Mouse (Mus musculus) stomach, postnatal 0 days (tissue): ENCODE results near the gene Srgap2. TPM values are rescaled to one million over a fixed set of nuclear protein-coding genes. Genes with fewer than 3 reads are reported as not detected.

ENCODE experiments used
- ATAC-seq: fragments of 200-750 bp; cut with Nextera tagmentation; 2 replicates; pipeline ENCODE4 v1.8.0; 2017; ENCODE audit not compliant: low FRiP score, low TSS enrichment
- DNase-seq: peaks from one replicate; pipeline ENCODE4 v3.0.0-alpha.2; 2016; ENCODE audit warnings: low spot score
- H3K27ac ChIP-seq: fragments of 300-500 bp; sonication (generic); replicated peaks from 2 replicates; pipeline ENCODE4 v1.5.1; 2014; ENCODE audit warnings: mild to moderate bottlenecking, control low read depth
- H3K27me3 ChIP-seq: fragments of 300-500 bp; sonication (generic); 2 replicates; pipeline ENCODE4 v1.6.1; 2014; ENCODE audit warnings: low read length; ENCODE audit not compliant: control insufficient read depth, insufficient read depth
- H3K36me3 ChIP-seq: fragments of 300-500 bp; sonication (generic); 2 replicates; pipeline ENCODE4 v1.6.1; 2014; ENCODE audit warnings: low read length, mixed read lengths; ENCODE audit not compliant: control insufficient read depth, insufficient read depth
- H3K4me1 ChIP-seq: fragments of 300-500 bp; sonication (generic); replicated peaks from 2 replicates; pipeline ENCODE4 v1.6.1; 2014; ENCODE audit warnings: antibody characterized with exemption; ENCODE audit not compliant: control insufficient read depth, insufficient read depth
- H3K4me2 ChIP-seq: fragments of 300-500 bp; sonication (generic); replicated peaks from 2 replicates; pipeline ENCODE4 v1.6.1; 2014; ENCODE audit warnings: low read depth, mild to moderate bottlenecking, control low read depth, moderate library complexity
- H3K4me3 ChIP-seq: fragments of 300-500 bp; sonication (generic); 2 replicates; pipeline ENCODE4 v1.5.1; 2014; ENCODE audit warnings: low read depth, low read length, control low read depth
- H3K9ac ChIP-seq: fragments of 300-500 bp; sonication (generic); 2 replicates; pipeline ENCODE4 v1.6.1; 2014; ENCODE audit warnings: mild to moderate bottlenecking, low read length, control low read depth, mixed read lengths
- H3K9me3 ChIP-seq: fragments of 300-500 bp; sonication (generic); 2 replicates; pipeline ENCODE4 v1.6.1; 2016; ENCODE audit warnings: low read length; ENCODE audit not compliant: control insufficient read depth
- CTCF ChIP-seq: IDR thresholded peaks from 2 replicates; pipeline ENCODE4 v1.5.1; 2016; ENCODE audit warnings: antibody characterized with exemption, low read depth, mild to moderate bottlenecking, moderate library complexity
- EP300 ChIP-seq: optimal IDR thresholded peaks from 2 replicates; pipeline ENCODE3; 2016; ENCODE audit warnings: antibody characterized with exemption
- WGBS: fragments of 180-500 bp; shearing (Covaris S2); extraction: QIAGEN DNeasy Blood & Tissue Kit; methylation state at CpG from one replicate; pipeline ENCODE4 v1.1.7; 2014; 5-methylcytosine and 5-hydroxymethylcytosine counted together
- polyA plus RNA-seq: library from polyadenylated mRNA; unstranded; fragments of >200 nt; fragmentation: Nextera tagmentation; extraction: Ambion mirVana; gene quantifications from 2 replicates; pipeline ENCODE4 v1.2.1, GENCODE M21; 2015

Gene Srgap2
- polyA plus RNA-seq, 1 experiment from 2014 or later: 7.7 TPM

DNA sequence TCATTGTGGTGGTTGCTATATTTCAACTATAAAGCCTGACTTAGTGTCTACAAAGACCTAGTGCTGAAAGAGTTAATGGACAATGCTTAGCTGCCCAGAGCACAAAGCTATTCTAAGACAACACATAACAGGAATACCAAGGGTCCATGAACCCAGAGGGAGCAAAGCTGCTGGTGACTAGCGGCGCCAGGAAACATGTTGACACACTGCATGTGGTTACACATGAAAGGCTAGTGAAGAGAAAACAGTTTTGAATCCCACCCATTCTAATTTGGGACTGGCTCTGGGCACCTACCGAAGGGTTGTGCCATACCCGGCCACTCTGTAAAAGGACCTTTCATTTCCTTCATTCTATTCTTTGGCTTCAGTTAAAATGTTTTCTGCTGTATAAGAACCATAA lies 106.5 kb downstream of the Srgap2 start:
- no peaks in the 10 kb centered on the region for H3K9me3 ChIP-seq
- H3K27ac ChIP-seq: no peak overlapping the region
- H3K4me3 ChIP-seq: no peak overlapping the region
- H3K4me1 ChIP-seq: no peaks in the 10 kb centered on the region
- no peaks in the 10 kb centered on the region for H3K36me3 ChIP-seq
- TF ChIP-seq CTCF (no peak), EP300 (no peak)
- ATAC-seq (no peak), DNase-seq (no peak)
- 54% methylated on average over 4 of the region's 4 CpGs for WGBS
- no peak overlapping the region for H3K4me2 ChIP-seq
- H3K9ac ChIP-seq: no peak overlapping the region
- no peaks in the 10 kb centered on the region for H3K27me3 ChIP-seq

DNA sequence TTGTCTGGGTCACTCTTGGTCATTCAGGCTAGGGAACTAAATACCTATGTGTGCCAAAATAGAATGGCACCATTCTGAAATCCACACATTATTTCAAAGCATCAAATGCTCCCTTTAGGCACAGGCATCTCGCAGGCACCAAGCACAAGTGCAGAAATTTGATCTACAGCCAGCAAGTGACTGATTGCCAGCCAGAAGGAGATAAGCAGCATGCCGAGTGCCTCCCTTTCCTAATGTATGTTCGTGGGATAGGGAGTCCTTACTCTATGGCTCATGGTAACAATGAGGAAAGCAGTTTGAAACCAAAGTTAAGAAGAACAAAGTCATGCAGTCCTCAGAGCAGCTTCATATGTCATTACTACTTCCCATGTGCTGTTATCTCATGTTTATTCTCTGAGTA lies 107.8 kb downstream of the Srgap2 start:
- H3K4me1 ChIP-seq: no peaks in the 10 kb centered on the region
- H3K4me2 ChIP-seq: no peak overlapping the region
- no peak overlapping the region for H3K9ac ChIP-seq
- H3K36me3 ChIP-seq: no peaks in the 10 kb centered on the region
- DNase-seq: peak; percentile 16
- H3K4me3 ChIP-seq: no peak overlapping the region
- 28% methylated on average over 3 of the region's 3 CpGs for WGBS
- H3K27ac ChIP-seq: no peak overlapping the region
- no peaks in the 10 kb centered on the region for H3K9me3 ChIP-seq
- no peak for ATAC-seq
- H3K27me3 ChIP-seq: no peaks in the 10 kb centered on the region
- TF ChIP-seq EP300: no peak
- no peak for TF ChIP-seq CTCF

DNA sequence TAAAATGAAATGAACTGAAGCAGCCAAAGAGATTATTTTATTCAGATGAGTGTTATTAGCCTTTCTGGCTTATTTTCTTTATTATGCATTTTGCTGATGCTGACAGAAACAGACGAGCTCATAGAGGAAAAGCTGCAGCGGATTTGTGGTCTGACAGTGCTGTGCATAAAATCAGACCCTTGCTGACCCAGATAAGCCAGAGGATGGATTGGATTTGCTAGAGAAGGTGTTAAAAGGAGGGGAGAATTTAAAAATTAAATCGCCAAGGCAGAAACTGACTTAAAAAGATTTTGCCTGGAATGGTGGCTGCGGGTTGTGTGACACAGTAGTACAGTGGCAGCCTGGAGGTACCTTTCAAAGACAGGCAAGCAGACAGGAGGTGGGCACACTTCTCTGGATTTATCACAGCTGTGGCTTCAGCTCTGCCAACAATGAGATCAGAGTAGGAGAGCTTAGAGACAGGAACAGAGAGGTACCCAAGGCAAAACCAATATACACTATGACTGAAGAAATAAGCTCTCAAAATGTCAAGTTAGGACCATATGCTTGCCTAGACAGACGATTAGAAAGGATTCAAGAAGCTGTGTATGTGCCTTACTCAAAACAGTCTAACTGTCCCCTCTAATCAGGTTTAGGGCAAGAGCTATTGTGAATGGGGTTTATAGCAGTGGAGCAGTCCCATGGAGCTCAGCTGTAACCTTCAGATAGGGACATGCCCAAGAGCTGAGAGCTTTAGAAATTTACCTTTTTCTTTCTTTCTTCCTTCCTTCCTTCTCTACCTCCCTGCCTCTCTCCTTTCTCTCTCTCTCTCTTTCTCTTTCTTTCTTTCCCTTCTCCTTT lies 109.1 kb downstream of the Srgap2 start:
- no peak for DNase-seq
- no peaks in the 10 kb centered on the region for H3K27me3 ChIP-seq
- ATAC-seq: no peak
- no peak overlapping the region for H3K27ac ChIP-seq
- no peaks in the 10 kb centered on the region for H3K36me3 ChIP-seq
- H3K4me3 ChIP-seq: no peak overlapping the region
- no peaks in the 10 kb centered on the region for H3K4me1 ChIP-seq
- H3K9ac ChIP-seq: no peak overlapping the region
- H3K9me3 ChIP-seq: no peaks in the 10 kb centered on the region
- TF ChIP-seq EP300: no peak
- TF ChIP-seq CTCF: no peak
- no peak overlapping the region for H3K4me2 ChIP-seq
- 67% methylated on average over 5 of the region's 5 CpGs for WGBS

DNA sequence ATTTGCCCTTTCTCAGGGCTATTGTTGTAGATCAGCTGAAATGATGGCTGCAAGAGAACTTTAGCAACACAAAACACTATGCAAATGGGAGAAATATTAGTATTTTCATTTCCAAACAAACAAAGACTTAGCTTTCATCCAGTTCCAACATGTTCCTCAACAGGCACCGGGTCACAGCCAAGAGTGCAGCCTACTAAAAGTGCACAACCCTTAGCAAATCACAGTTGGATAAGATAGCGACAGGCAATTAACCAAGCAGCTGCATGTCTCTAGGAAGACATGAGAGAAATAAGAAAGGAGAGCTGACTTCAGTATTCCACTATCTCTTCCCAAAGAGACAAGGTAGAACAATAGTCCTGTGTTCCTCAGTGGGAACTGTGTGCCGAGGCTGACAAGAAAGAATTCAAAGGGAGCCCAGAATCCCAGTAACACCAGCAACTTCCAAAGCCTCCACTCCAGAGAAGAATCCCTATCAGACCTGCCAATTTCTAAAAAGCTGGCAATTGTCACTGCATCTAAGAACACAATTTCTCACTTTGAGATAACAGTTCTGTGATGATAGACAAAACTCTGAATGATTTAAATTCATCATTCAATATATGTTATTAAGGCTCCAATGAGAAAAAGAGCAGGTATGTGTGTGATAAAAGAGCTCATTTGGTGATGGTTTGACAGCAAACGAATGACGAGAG lies 109.9 kb downstream of the Srgap2 start:
- H3K4me1 ChIP-seq: no peaks in the 10 kb centered on the region
- WGBS: 66% methylated on average over 5 of the region's 5 CpGs
- no peaks in the 10 kb centered on the region for H3K36me3 ChIP-seq
- DNase-seq (no peak), ATAC-seq (no peak)
- H3K27me3 ChIP-seq: no peaks in the 10 kb centered on the region
- no peak overlapping the region for H3K4me3 ChIP-seq
- no peaks in the 10 kb centered on the region for H3K9me3 ChIP-seq
- H3K27ac ChIP-seq: no peak overlapping the region
- H3K4me2 ChIP-seq: no peak overlapping the region
- TF ChIP-seq CTCF: no peak
- TF ChIP-seq EP300: no peak
- no peak overlapping the region for H3K9ac ChIP-seq

DNA sequence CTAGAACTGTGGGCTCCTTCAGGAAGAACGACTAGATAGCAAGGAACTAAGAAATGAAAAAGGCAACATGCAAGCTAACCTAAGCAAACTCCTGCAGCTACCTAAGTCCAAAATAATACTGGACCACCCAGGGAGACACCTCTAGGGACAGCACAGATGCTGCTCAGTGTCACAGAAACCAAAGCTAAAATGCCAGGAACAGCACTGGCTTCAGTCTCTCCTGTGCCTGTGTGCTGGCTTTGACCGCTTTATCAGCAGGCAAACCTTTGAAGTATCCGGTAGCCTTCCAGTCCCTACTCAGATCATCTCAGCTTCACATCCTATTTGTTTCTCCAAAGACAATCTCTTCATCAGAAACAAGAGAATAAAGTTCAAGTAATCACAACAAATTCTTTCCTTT lies 123.6 kb downstream of the Srgap2 start:
- TF ChIP-seq CTCF: no peak
- no peak for TF ChIP-seq EP300
- H3K36me3 ChIP-seq: no peaks in the 10 kb centered on the region
- no peaks in the 10 kb centered on the region for H3K4me1 ChIP-seq
- no peak overlapping the region for H3K9ac ChIP-seq
- no peak overlapping the region for H3K27ac ChIP-seq
- no peaks in the 10 kb centered on the region for H3K27me3 ChIP-seq
- DNase-seq (no peak), ATAC-seq (no peak)
- no peaks in the 10 kb centered on the region for H3K9me3 ChIP-seq
- no peak overlapping the region for H3K4me3 ChIP-seq
- WGBS: 80% methylated on average over 3 of the region's 3 CpGs
- no peak overlapping the region for H3K4me2 ChIP-seq

DNA sequence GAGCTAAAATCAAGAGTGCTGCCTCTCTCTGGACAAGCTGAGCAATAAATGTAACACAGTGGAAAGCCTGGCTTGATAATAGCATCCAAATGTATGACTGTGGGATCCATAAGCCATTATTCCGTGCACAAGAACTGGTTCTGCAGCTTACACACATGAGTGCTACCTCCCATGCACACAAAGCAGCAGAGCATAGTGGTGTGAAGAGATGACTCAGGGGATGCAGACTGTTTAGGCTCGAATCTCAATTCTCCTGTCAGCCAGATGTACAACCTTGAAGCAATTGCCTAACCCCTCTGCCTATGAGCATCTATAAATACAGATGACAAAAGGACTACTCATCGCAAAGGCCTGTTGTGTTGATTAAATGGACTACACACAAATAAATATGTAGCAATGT lies 126.3 kb downstream of the Srgap2 start:
- Histone ChIP-seq H3K9me3 (no peaks in the 10 kb centered on the region), H3K9ac (no peak overlapping the region), H3K27ac (no peak overlapping the region), H3K4me3 (no peak overlapping the region), H3K27me3 (no peaks in the 10 kb centered on the region), H3K4me1 (no peaks in the 10 kb centered on the region), H3K4me2 (no peak overlapping the region), H3K36me3 (no peaks in the 10 kb centered on the region)
- WGBS: 65% methylated on average over 3 of the region's 3 CpGs
- DNase-seq: no peak
- TF ChIP-seq EP300 (no peak), CTCF (no peak; the same call in 1 of the 2 replicates)
- ATAC-seq: no peak
